Mouse (Mus musculus) liver, postnatal 0 days (tissue): Measurements from ENCODE around the gene Usp32.

ENCODE experiments used
- CTCF ChIP-seq: sonication (generic); IDR thresholded peaks from 2 replicates; pipeline ENCODE4 v1.5.1; 2016; ENCODE audit warnings: antibody characterized with exemption, low read depth
- EP300 ChIP-seq: IDR thresholded peaks from 2 replicates; pipeline ENCODE4 v1.6.1; 2016; ENCODE audit warnings: antibody characterized with exemption, low read depth, mild to moderate bottlenecking

DNA sequence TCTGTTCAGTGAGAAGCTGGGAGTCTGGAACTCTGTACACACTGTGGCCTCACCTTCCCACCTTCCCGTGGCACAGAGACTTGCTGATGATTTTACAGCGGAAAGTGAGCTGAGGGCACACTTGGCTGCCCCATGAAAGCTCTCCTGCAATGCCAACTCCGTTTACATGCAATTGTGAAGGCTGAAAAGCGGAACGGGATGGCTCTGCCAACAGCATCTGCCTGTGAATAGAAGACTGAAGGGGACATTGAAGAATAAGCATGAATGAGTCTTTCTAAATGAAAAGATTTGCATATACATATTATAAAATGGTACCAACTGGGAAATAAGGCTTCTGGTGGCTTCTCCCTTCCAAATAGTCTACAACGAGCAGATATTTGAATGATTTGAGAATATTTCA is 192.8 kb downstream of the Usp32 start:
- TF ChIP-seq CTCF (no peak), EP300 (no peak)
